Mouse (Mus musculus): ENCODE results near the gene Efl1. TPM values are rescaled to one million over a fixed set of nuclear protein-coding genes. Genes with fewer than 3 reads are reported as not detected.

Gene Efl1
- 16.7 and 21.8 TPM in 2 replicates for total RNA-seq (2021)
- long read RNA-seq, experiment 1, partial matches to known transcripts = 5 of 11 reads
- long read RNA-seq, experiment 1, other reads (novel, unspliced or antisense) = 4 of 11 reads
- long read RNA-seq, experiment 2, partial matches to known transcripts = 4 of 10 reads
- long read RNA-seq, experiment 2, other reads (novel, unspliced or antisense) = 4 of 10 reads

DNA sequence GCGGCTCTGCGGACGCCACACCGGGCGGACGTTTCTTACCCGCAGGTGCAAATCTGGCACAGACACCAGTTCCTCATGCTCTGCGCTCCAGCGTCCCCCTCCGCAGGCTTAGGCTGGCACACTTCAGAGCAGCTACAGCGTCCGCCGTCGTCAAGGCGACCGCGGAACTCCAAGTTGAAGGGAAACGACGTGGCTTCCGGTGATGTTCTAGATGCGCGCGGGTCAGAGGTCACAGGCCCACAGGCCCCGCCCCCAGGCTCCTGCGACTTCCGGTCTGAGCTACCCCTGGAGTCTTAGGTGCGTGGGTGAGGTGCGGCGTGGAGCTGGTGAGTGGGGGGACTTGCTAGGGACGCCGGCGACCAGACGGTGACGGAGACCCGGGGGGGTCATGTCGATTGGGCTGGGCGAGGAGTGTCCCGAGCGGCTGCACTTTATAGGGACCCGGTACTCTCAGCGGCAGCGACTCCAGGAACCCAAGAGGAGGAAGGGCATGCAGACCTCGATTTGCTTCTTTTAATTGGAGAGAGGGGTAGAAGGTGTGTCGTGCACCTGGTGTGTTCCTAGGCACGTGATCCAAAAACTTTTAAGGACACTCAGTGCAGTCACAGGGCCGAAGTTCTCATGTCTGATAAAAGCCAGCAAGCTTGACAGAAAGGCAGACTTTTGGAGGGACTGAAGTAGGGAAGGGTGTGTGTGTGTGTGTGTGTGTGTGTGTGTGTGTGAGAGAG lies at the start of gene Efl1, which contains the start of gene Saxo2:
Efl1 (plus strand) TSS at position 262 of the 728 bp plus-strand sequence.
Saxo2 (minus strand) TSS at position 176 of the 728 bp plus-strand sequence.
- DNase-seq = peak; percentile 97

GRCm38 (mm10) chr7:82602008-82602407 lies 46.4 kb upstream of the Efl1 start:
- no peak for DNase-seq

DNA sequence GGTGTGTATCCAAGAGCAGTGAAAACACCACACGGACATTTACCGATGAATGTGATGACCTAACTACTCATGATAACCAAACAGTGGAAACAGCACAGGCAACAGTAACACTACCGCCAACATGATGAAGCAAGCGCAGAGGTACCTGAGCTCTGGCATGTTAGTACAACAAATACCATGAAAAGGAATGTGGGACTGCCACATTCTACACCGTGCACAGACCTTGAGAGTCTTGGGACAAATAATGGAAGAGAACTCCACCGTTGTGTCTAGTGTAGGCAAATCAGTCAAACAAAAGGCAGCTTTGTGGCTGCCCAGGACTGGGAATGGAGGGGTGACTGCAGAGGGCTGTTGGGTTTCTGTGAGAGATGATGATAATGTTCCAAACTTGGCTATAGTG lies 43.0 kb upstream of the Efl1 start:
- no peak for DNase-seq

DNA sequence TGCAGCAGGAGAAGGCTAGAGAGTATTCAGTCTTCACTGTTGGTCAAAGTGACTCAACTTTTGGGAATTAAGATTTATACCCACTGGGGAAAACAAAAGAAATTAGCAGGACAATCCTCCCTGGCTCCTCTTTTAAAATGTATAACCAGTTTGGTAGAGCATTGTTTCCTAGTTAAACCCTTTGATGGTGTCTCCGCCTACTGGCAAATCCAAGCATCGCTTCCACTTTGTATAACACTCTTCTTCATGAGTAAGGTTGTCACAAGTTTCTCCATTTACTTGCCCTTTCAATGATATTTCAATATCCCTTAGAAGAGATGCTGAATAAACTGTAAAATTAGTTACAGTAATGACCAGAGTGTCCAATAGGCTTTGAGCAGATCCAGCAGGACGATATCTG lies 38.8 kb upstream of the Efl1 start:
- peak; percentile 9 for DNase-seq

- DNase-seq = peak; percentile 76
These were observed 23.1 kb upstream of the Efl1 start for GRCm38 (mm10) chr7:82625342-82625741.

- DNase-seq = no peak
These were observed 1.2 kb upstream of the Efl1 start for GRCm38 (mm10) chr7:82647183-82647582.

- no peak for DNase-seq
These were observed 505 bp upstream of the Efl1 start for GRCm38 (mm10) chr7:82647909-82648308.

- no peak for DNase-seq
These were observed 649 bp downstream of the Efl1 start for GRCm38 (mm10) chr7:82649081-82649445.

GRCm38 (mm10) chr7:82664604-82665003 lies 16.2 kb downstream of the Efl1 start:
- no peak for DNase-seq

DNA sequence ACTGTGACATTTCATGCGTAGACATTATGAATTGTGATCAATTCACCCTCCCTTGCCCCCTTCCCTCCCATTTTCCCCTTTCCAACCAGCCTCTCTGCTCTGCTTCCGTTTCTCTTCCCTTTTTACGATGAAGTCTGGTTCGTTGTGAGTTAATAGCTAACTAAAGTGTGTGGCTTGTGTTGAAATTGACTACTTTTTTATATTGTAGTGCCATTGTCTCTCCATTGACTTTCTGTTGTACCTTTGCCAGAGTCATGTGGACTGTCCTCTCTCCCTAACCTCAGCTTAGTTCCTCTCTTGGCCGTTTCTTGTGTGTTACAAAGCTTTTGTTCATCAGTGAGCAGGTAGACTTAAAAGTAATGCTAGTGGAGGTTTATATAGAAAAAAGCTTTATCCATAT lies 27.6 kb downstream of the Efl1 start:
- DNase-seq = no peak

- no peak for DNase-seq
These were observed 28.4 kb downstream of the Efl1 start for GRCm38 (mm10) chr7:82676834-82677233.

DNA sequence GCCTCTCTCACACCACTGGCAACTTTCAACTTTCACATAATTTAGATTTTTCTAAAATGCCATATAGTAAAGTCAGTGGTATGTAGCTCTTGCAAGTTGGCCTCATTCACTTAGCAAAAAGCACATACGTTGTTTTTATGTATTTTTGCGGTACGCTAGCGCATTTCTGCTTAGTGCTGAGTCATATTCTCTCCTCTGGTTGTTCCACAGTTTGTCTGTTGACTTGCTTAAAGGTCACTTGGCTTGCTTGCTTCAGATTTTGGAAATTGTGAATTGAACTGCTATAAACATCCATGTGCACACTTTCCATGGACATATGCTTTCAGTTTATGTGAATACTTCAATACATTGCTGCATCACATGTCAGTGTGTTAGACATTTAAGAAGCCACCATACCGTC lies 31.5 kb downstream of the Efl1 start:
- no peak for DNase-seq

GRCm38 (mm10) chr7:82688736-82689135 lies 40.3 kb downstream of the Efl1 start:
- DNase-seq = peak; percentile 52

- DNase-seq = no peak
These were observed 42.8 kb downstream of the Efl1 start for GRCm38 (mm10) chr7:82691021-82691738.

- DNase-seq = no peak
These were observed 49.3 kb downstream of the Efl1 start for GRCm38 (mm10) chr7:82697668-82698067.

- no peak for DNase-seq
These were observed 50.6 kb downstream of the Efl1 start for GRCm38 (mm10) chr7:82698968-82699367.

GRCm38 (mm10) chr7:82702384-82703343 lies 54.2 kb downstream of the Efl1 start:
- DNase-seq = no peak

- no peak for DNase-seq
These were observed 60.8 kb downstream of the Efl1 start for GRCm38 (mm10) chr7:82709172-82709571.

DNA sequence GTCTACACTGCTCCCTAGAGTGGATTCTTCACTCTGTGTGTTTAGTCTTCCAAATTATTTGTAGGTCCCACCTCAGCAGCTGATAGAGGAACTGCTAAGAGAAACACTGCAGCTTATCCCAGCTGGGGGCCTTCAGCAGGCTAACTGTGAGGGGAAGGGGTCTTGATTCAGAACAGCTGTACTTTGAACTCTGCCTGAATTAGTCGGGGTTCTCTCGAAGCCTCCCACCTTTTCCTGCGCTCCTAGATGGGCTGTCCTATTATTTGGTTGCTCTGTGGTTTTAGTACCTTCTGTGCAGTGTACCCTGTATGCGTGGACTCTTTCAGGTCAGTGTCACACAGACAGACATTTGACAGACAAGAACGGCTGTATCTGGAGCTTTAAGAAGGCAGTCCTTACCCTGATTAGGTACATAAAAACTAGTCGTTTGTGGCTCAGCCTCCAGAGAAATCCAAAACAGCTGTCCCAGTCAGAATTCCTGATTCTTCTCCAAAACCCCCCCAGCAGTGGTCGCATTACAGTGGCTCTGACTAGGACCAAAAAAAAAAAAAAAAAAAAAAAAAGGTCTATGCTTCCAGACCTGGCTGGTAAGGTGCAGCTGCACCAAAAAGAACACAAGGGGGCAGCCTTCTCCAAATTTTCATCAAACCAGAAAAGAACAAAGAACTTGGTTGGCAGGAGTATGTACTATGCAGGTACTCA lies 66.9 kb downstream of the Efl1 start:
- DNase-seq = peak; percentile 55

DNA sequence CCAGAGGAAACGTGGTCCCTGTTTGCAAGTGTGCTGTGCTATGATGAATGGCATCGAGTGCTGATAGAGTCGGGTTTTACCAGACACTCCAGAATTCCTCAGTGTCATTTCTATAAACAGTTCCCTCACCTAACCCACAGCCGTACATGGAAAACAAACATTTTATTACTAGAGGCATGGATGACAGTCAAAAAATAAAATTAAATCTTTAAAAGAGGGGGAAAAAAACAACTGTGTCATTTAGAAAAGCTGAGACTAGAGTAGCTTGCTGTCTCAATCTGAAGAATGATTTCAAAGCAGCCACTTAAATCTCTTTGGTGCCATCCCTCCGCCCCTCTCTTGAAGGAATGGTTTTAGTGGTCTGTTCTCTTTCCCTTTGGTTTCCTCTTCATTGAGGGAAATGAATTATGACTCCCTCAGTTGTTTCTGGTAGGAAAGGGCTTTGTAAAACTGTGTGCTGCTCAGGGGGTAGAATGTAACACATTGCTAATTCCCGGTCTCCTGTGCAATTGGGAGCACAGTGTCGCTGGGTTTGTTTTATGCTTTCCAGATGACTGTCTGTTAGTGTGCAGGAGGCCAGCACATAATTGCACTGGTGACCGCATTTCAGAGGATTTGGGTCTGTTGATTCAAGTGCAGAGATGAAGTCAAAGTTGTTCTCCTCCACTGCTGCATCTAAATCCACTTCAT lies 67.6 kb downstream of the Efl1 start:
- DNase-seq = no peak

- DNase-seq = peak; percentile 37
These were observed 70.9 kb downstream of the Efl1 start for GRCm38 (mm10) chr7:82719285-82719684.
